Mouse (Mus musculus): ENCODE results near the gene Sipa1l1. TPM values are rescaled to one million over a fixed set of nuclear protein-coding genes. Genes with fewer than 3 reads are reported as not detected.

Gene Sipa1l1
- polyA plus RNA-seq, 1 experiment: 38.0 TPM

DNA sequence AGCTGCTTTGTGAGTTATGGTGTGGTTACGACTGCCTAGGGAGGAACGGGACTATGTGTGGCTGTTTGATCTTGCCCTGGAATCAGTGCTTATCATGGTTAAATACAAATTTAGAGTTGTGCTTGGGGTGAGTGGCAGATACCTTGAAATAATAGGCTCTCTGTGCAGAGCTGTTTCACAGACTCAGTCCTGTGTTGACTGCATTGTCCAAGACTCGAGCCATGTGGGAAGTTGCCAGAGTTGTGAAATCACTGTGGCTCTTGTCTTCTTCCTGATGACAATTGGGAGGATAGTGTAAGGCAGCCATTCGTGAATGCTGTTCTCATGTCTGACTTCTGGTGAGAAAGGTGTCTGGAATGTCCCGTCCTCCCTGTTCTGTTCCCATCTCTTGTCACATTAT, 106.6 kb downstream of the Sipa1l1 start:
- Histone ChIP-seq H3K4me3 (ENCODE audit: insufficient read depth, low read length) (no peak overlapping the region), H3K4me1 (ENCODE audit: control insufficient read depth, insufficient read depth, low read length) (no peaks in the 10 kb centered on the region), H3K27ac (ENCODE audit: insufficient read depth, low read length) (no peak overlapping the region)
- TF ChIP-seq CTCF (IDR thresholded peaks at IDR 0.05; ENCODE audit: borderline replicate concordance, insufficient read depth, low read length): no peak
- no peak for TF ChIP-seq POLR2A (IDR thresholded peaks at IDR 0.05; ENCODE audit: low read depth, low read length)

DNA sequence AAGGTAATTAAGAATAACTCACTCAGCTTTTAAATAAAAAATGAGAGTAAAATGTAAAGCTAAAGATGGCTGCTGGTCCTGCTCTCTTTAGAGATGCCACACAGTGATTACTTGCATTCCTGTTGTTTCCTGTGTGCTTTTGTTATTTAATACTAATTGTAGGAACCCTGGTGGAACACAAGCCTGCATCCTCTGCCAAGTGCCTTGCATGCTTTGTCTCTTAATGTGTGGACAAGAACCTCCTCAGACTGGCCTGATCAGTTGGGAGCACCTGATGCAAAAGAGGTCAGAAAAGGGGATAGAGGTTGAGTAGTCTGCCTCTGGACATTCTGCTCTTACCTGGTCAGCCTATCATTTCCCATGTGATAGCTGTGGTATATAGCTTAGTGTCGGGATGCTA, 107.5 kb downstream of the Sipa1l1 start:
- H3K27ac ChIP-seq (ENCODE audit: insufficient read depth, low read length): no peak overlapping the region
- TF ChIP-seq POLR2A (IDR thresholded peaks at IDR 0.05; ENCODE audit: low read depth, low read length) (no peak), CTCF (IDR thresholded peaks at IDR 0.05; ENCODE audit: borderline replicate concordance, insufficient read depth, low read length) (no peak)
- no peak overlapping the region for H3K4me3 ChIP-seq (ENCODE audit: insufficient read depth, low read length)
- no peaks in the 10 kb centered on the region for H3K4me1 ChIP-seq (ENCODE audit: control insufficient read depth, insufficient read depth, low read length)

DNA sequence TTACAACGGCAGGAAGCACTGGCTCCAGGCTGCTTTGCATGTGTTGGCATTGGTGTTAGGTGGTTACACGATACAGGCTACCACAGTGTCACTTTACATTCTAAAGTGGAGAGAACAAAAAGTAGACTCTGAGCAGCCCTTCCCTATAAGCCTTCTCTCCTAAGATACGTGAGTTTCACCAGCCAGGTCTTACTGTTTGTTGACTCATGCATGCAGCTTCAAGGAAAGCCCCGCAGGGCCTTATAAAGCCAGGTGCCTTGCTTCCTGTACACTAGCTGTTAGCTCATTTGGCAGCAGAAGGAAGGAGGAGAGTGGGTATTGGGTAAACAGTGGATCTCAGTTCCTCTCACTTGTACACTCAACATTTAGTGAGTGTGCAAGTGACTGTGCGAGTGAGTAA, 115.5 kb downstream of the Sipa1l1 start:
- Histone ChIP-seq H3K27ac (ENCODE audit: insufficient read depth, low read length) (no peak overlapping the region), H3K4me1 (ENCODE audit: control insufficient read depth, insufficient read depth, low read length) (no peaks in the 10 kb centered on the region), H3K4me3 (ENCODE audit: insufficient read depth, low read length) (no peak overlapping the region)
- TF ChIP-seq CTCF (IDR thresholded peaks at IDR 0.05; ENCODE audit: borderline replicate concordance, insufficient read depth, low read length) (no peak), POLR2A (IDR thresholded peaks at IDR 0.05; ENCODE audit: low read depth, low read length) (no peak)

DNA sequence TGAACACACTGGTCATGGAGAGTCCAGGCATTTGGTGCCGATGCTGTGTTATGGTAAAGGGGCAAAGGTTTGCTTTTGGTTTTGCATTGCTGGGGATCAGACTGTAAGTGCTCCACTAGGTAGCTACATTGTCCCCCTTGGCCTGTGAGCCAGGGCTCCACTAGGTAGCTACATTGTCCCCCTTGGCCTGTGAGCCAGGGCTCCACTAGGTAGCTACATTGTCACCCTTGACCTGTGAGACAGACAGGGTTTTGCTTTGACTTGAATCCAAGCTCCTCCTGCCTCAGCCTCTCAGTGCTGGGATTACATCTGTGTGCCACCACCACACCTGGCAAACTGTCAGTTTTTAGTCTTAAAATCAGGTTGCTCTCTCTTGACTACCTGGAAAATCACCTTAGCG, 115.9 kb downstream of the Sipa1l1 start:
- H3K4me1 ChIP-seq (ENCODE audit: control insufficient read depth, insufficient read depth, low read length): no peaks in the 10 kb centered on the region
- no peak overlapping the region for H3K27ac ChIP-seq (ENCODE audit: insufficient read depth, low read length)
- TF ChIP-seq POLR2A (IDR thresholded peaks at IDR 0.05; ENCODE audit: low read depth, low read length) (no peak), CTCF (IDR thresholded peaks at IDR 0.05; ENCODE audit: borderline replicate concordance, insufficient read depth, low read length) (no peak)
- no peak overlapping the region for H3K4me3 ChIP-seq (ENCODE audit: insufficient read depth, low read length)

DNA sequence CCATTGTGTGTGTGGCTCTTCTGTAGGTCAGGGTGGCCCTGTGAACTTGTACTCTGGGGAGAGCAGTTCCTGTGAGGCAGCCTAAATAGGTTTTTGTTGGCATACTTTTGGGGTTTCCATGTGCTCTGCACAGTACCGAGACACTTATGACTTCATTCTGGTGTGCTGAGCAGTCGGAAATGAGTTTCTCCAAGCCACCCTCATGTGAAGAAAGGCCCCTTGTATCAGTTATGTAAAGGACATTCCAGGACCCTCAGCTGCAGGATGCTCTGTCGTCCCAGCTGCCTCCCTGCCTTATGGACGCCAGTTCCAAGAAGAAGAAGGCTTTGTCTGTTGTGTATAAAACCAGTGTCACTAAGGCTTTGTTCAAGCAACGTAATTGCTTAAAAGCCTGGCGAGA, 116.9 kb downstream of the Sipa1l1 start:
- H3K27ac ChIP-seq (ENCODE audit: insufficient read depth, low read length): no peak overlapping the region
- no peak for TF ChIP-seq CTCF (IDR thresholded peaks at IDR 0.05; ENCODE audit: borderline replicate concordance, insufficient read depth, low read length)
- TF ChIP-seq POLR2A (IDR thresholded peaks at IDR 0.05; ENCODE audit: low read depth, low read length): no peak

DNA sequence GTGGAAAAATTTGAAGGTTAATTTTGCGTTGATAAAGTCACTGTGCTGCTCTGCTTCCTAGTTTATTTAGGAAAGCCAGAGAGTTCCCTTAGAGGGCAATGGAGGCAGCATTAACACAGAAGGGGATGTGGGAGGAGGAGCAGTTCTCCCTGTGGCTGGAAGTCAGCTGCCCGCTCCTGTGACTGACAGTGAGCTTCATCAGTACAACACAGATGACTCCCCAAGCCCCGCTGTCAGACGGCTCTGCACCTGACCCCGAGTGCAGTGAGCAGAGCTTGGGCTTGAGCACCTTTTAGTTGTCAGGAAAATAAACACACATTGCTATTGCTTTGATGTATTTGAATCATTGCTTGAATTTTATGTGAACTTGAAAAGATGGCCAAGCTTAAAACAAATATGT, 117.7 kb downstream of the Sipa1l1 start:
- Histone ChIP-seq H3K27ac (ENCODE audit: insufficient read depth, low read length) (no peak overlapping the region), H3K4me1 (ENCODE audit: control insufficient read depth, insufficient read depth, low read length) (no peaks in the 10 kb centered on the region), H3K4me3 (ENCODE audit: insufficient read depth, low read length) (no peak overlapping the region)
- TF ChIP-seq POLR2A (IDR thresholded peaks at IDR 0.05; ENCODE audit: low read depth, low read length) (no peak), CTCF (IDR thresholded peaks at IDR 0.05; ENCODE audit: borderline replicate concordance, insufficient read depth, low read length) (no peak)

More for the DNA sequence above, 116.9 kb downstream of the Sipa1l1 start:
- Histone ChIP-seq H3K4me3 (ENCODE audit: insufficient read depth, low read length) (no peak overlapping the region), H3K4me1 (ENCODE audit: control insufficient read depth, insufficient read depth, low read length) (no peaks in the 10 kb centered on the region)

DNA sequence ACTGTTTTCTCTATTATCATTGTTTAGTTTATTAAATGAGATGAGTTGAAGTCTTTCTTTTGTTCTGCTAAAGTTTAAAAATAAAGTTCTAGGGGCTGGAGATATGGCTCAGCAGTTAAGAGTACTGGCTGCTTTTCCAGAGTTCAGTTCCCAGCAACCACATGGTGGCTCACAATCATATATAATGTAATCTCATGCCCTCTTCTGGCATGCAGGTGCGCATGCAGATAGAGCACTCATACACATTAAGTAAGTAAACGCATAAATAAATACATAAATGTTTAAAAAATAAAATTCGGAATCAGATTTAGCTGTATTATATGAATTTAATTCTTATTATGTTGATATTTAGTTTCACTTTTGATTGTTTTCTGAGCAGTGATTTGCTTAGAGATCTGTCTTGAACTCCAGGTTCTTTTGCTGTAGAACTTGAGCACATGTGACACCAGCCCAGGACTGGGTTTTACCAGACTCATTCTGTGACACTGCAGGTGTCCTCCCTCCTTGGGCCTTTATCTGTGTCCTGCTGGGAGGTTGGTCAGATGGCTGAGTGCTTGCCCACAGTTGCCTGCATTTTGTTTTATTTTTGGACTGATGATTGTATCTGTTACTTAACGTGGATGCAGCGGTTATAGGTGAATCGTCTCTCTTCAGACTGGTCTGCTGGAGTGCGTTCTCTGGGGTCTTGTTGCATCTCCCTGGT, 124.6 kb downstream of the Sipa1l1 start:
- no peaks in the 10 kb centered on the region for H3K4me1 ChIP-seq (ENCODE audit: control insufficient read depth, insufficient read depth, low read length)
- TF ChIP-seq POLR2A (IDR thresholded peaks at IDR 0.05; ENCODE audit: low read depth, low read length) (no peak), CTCF (IDR thresholded peaks at IDR 0.05; ENCODE audit: borderline replicate concordance, insufficient read depth, low read length) (no peak)
- H3K27ac ChIP-seq (ENCODE audit: insufficient read depth, low read length): no peak overlapping the region
- no peak overlapping the region for H3K4me3 ChIP-seq (ENCODE audit: insufficient read depth, low read length)

DNA sequence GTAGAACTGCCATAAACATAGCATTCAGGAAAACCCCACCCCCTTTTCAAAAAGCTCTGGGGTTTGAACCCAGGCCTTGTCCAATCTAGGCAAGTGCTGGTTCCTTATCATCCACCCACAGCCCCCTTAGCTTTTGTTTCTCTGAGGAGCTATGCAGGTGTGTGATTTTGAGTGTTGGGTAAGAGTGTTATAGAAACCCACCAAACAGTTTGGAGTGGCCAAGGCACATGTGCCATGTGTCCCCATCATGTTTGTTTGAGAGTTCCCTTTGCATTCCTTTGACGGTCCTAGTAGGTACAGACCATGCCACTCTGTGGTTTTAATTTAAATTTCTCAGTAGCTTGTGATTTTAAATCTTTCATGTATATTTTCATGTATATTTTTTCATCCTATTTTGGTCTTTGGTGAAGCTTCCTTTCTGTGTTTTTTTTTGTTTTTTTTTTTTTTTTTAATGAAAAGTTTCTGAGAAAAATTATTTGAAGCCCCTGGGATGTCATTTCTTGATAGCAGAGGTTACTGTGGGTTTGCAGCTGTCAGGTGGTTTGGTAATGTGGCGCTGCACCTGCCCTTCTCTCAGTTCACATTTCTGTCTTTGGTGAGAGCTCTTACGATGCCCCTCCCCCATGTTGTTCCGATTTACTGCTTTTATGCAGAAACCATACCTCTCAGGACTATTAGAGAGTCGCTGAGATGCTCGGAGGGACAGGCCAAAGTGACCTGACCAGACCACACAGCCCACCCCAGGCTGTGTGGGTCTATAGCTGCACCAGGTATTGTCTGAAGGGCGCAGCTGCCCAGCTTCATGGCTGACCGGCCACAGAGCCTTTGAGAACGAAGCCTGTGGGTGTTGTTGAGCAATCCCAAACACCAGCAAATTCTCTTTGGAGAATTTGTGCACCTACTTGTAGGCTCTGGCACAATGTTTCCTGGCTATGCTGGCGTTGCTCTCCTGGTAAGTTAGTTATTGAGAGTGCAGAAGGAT, 126.1 kb downstream of the Sipa1l1 start:
- TF ChIP-seq POLR2A (IDR thresholded peaks at IDR 0.05; ENCODE audit: low read depth, low read length): no peak
- no peak for TF ChIP-seq CTCF (IDR thresholded peaks at IDR 0.05; ENCODE audit: borderline replicate concordance, insufficient read depth, low read length)
- Histone ChIP-seq H3K4me1 (ENCODE audit: control insufficient read depth, insufficient read depth, low read length) (no peaks in the 10 kb centered on the region), H3K27ac (ENCODE audit: insufficient read depth, low read length) (no peak overlapping the region), H3K4me3 (ENCODE audit: insufficient read depth, low read length) (no peak overlapping the region)

DNA sequence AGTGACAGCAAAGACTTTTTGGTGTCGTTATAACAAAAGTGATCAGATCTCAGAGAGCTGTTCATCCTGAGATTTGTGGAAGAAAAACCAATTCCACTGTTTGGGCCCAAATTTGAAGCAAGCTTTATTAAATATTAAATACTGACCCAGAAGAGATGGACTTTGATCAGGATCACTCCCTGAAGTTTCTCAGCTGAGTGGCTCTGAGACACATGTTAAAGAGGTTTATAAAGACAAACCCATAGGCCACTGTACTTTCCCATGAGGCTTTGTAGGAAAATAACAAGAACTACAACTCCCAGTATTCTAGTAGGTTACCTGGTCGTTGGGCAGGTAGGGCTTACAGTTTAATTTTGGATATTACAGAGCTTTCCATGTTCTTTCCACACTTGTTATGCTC, 127.2 kb downstream of the Sipa1l1 start:
- H3K4me3 ChIP-seq (ENCODE audit: insufficient read depth, low read length): no peak overlapping the region
- TF ChIP-seq CTCF (IDR thresholded peaks at IDR 0.05; ENCODE audit: borderline replicate concordance, insufficient read depth, low read length): no peak
- no peak for TF ChIP-seq POLR2A (IDR thresholded peaks at IDR 0.05; ENCODE audit: low read depth, low read length)
- H3K27ac ChIP-seq (ENCODE audit: insufficient read depth, low read length): no peak overlapping the region
- no peaks in the 10 kb centered on the region for H3K4me1 ChIP-seq (ENCODE audit: control insufficient read depth, insufficient read depth, low read length)

DNA sequence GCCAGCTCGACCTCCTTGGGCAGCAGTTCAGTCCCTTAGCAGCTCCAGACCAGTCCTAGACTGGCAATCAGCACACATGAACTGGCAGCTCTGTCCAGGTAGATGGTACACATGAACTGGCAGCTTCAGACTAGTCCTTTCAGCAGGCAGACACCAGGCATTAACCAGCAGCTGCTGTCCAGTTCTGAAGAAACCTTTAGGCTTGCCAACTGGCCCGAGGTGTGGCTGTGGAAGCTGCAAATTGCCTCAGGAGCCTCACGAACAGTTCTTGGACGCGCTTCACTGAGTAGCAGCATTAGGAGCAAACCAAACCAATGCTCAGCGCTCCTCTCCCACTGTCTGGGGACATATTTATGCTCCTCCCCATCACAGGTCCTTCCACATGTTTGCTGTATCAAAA, 128.1 kb downstream of the Sipa1l1 start:
- no peak for TF ChIP-seq CTCF (IDR thresholded peaks at IDR 0.05; ENCODE audit: borderline replicate concordance, insufficient read depth, low read length)
- no peak for TF ChIP-seq POLR2A (IDR thresholded peaks at IDR 0.05; ENCODE audit: low read depth, low read length)
- Histone ChIP-seq H3K27ac (ENCODE audit: insufficient read depth, low read length) (no peak overlapping the region), H3K4me3 (ENCODE audit: insufficient read depth, low read length) (no peak overlapping the region), H3K4me1 (ENCODE audit: control insufficient read depth, insufficient read depth, low read length) (no peaks in the 10 kb centered on the region)

Data from embryonic fibroblast, embryonic 13.5 days (primary cell).